Mouse (Mus musculus) thymus, adult 2 months (tissue): Measurements from ENCODE around the gene P3h2. TPM values are rescaled to one million over a fixed set of nuclear protein-coding genes. Genes with fewer than 3 reads are reported as not detected.

Experiments
- DNase-seq: peaks from one replicate; pipeline ENCODE4 v3.0.0; 2021
- H3K27ac ChIP-seq: fragments of 200-500 bp; 2 replicates; pipeline ENCODE4 v1.5.1; 2012; ENCODE audit warnings: low read length, control low read depth; ENCODE audit not compliant: control insufficient read depth, insufficient read depth
- H3K27me3 ChIP-seq: fragments of 200-500 bp; 2 replicates; pipeline ENCODE4 v1.6.1; 2012; ENCODE audit warnings: mild to moderate bottlenecking, low read length, moderate library complexity, mixed read lengths; ENCODE audit not compliant: control insufficient read depth, insufficient read depth
- H3K36me3 ChIP-seq: fragments of 200-500 bp; 2 replicates; pipeline ENCODE4 v1.6.1; 2012; ENCODE audit warnings: mild to moderate bottlenecking, low read length, moderate library complexity; ENCODE audit not compliant: control insufficient read depth, insufficient read depth
- H3K4me1 ChIP-seq: fragments of 200-500 bp; replicated peaks from 2 replicates; pipeline ENCODE4 v1.6.1; 2012; ENCODE audit warnings: low read length; ENCODE audit not compliant: control insufficient read depth, insufficient read depth
- H3K4me3 ChIP-seq: fragments of 200-500 bp; 2 replicates; pipeline ENCODE4 v1.5.1; 2012; ENCODE audit warnings: mild to moderate bottlenecking, low read length, control low read depth, moderate library complexity; ENCODE audit not compliant: control insufficient read depth, insufficient read depth
- CTCF ChIP-seq: fragments of 200-500 bp; IDR thresholded peaks from 2 replicates; pipeline ENCODE4 v1.5.1; 2012; ENCODE audit warnings: mild to moderate bottlenecking, control low read depth, low read length, moderate library complexity, borderline replicate concordance; ENCODE audit not compliant: control insufficient read depth, poor library complexity, insufficient read depth; ENCODE audit errors: extremely low read depth
- POLR2A ChIP-seq: fragments of 200-500 bp; IDR thresholded peaks from 2 replicates; pipeline ENCODE4 v1.6.1; 2012; ENCODE audit warnings: mild to moderate bottlenecking, low read length, control low read depth, moderate library complexity; ENCODE audit not compliant: control insufficient read depth, poor library complexity, insufficient read depth; ENCODE audit errors: extremely low read depth
- WGBS: fragments of 180-500 bp; shearing (Covaris S2); methylation state at CpG from one replicate; pipeline ENCODE4 v1.1.7; 2018; 5-methylcytosine and 5-hydroxymethylcytosine counted together
- polyA plus RNA-seq: library from polyadenylated mRNA; depleted of rRNA; stranded (reverse); fragments of >200 nt; gene quantifications from 2 replicates; pipeline ENCODE4 v1.2.3, GENCODE M21; 2012

The P3h2 gene
- polyA plus RNA-seq, 1 experiment: 1.8 TPM

DNA sequence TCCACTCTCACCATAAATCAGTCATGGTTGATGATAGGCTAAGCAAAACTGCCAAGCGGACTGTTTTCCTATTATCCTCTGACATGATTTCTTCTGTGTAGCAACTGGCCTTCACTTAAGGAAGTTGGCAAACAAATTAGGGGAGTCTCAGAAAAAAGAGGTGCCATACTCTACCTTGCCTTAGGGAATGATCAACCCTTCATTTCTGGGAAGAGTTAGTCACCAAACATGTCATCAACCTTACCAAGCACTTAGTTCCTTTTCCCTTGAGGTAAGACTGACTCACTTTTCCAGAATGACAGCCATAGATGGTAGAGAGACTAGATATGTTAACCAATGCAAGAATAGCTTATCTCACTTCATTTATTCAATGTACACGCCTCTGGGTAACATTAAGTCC lies 171.4 kb downstream of the P3h2 start:
- DNase-seq: no peak
- WGBS: 84% methylated on average over 2 of the region's 2 CpGs
- Histone ChIP-seq H3K4me1 (no peaks in the 10 kb centered on the region), H3K4me3 (no peak overlapping the region), H3K27me3 (no peaks in the 10 kb centered on the region), H3K27ac (no peak overlapping the region), H3K36me3 (no peaks in the 10 kb centered on the region)
- TF ChIP-seq POLR2A (no peak), CTCF (no peak)

DNA sequence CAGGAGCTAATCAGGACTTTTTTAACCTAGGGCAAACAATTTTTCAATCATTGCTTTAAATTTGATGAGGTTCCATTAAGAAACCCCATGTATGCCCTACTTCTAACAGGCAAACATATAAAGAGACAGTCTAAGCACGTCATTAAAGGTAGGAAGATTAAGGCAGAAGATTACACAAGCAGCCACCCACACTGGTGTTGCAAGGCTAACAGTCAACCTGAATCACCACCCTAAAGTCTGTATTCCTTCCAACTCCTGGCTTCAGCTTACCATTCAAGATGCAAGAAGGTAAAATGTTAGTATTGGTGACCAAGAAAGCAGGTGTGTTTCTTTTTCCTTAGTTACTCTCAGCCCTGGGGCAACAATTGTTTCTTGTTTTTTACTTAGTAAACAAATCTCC lies 193.4 kb downstream of the P3h2 start:
- DNase-seq: no peak
- Histone ChIP-seq H3K36me3 (no peaks in the 10 kb centered on the region), H3K27me3 (no peaks in the 10 kb centered on the region), H3K4me3 (no peak overlapping the region), H3K4me1 (no peaks in the 10 kb centered on the region), H3K27ac (no peak overlapping the region)
- whole genome bisulfite sequencing: 80% methylated on average over 1 of the region's 1 CpGs
- TF ChIP-seq CTCF (no peak), POLR2A (no peak)
